Mouse (Mus musculus): ENCODE measurements around the gene Ptgdr2. TPM values are rescaled to one million over a fixed set of nuclear protein-coding genes. Genes with fewer than 3 reads are reported as not detected.

Gene Ptgdr2
- total RNA-seq (2023), result not detected

DNA sequence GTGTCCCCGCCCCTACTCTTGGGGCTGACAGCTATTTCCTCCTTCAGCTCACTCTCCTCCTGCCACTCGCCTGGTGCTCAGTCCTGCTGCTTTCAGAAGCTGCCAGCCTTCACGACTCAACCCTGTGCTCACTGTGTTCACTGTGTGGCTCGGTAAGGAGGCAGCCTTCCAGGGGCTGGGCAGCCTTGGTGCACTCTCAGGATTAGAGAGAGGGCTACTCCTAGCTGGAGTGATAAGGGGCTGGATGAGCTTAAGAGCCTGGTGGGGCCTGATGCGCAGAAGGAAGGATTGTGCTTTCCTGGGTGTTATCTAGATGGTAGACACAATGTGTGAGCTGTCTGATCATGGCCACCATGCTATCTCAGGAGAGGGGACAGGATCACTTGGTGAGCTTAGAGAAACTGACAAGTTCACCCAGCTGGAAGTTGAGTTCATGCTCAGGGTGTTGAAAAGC is at the start of gene Ptgdr2:
TSS of gene Ptgdr2 (plus strand) at position 51 of the 454 bp plus-strand sequence.

GRCm38 (mm10) chr19:10895016-10895528 is 41.9 kb upstream of the Ptgdr2 start, which contains the start of gene Prpf19:
TSS of gene Prpf19 (plus strand) at chr19:10895231.

GRCm38 (mm10) chr19:10920532-10920931 is 16.4 kb upstream of the Ptgdr2 start, which contains the start of gene Zp1:
TSS of gene Zp1 (minus strand) at chr19:10920632.

GRCm38 (mm10) chr19:10949112-10949511 is 12.2 kb downstream of the Ptgdr2 start, which contains the start of gene Ccdc86:
TSS of gene Ccdc86 (minus strand) at chr19:10949266.

DNA sequence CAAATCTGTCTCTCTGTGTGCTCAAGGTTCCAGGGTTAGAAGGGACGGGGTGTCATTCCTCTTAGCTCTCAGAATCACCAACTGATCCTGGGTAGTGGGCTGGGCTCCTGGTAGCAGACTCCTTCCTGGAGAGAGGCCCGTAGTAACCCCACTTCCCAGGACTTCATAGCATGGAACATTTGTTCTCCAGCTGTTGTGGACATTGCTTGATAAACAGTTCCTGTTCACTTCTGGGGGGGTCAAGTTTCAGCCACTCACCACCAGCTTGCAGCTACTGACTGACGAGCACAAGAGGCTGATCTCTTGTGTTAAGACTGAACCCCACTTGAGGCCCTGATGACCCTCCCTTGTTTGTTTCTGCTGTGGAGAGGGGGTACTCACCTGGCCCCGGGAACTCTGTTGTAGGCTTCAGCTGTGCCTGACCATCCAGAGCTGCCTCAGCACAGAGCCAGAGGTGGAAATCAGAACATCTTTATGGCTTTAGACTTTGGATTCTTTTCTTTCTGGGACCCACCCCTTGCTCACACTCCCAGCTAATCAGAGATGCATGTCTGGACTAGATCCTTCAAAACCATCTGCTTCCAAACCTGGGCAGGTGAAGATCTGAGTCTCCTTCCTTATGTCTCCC is 37.4 kb downstream of the Ptgdr2 start, which contains the start of gene Ms4a10:
TSS of gene Ms4a10 (minus strand) at position 433 of the 628 bp plus-strand sequence.

Other genes starting within 250 kb of the Ptgdr2 start
- gene Vps37c, start 248.4 kb upstream of the Ptgdr2 start, total RNA-seq (2023), result 24.4 TPM
- gene Cd5, start 198.2 kb upstream of the Ptgdr2 start, total RNA-seq (2023), result 341 TPM
- 291 TPM for gene Cd6, start 107.1 kb upstream of the Ptgdr2 start, total RNA-seq (2023)
- 2.1 TPM for gene Slc15a3, start 97.4 kb upstream of the Ptgdr2 start, total RNA-seq (2023)
- gene Tmem132a, start 67.2 kb upstream of the Ptgdr2 start, total RNA-seq (2023), result 0.44 TPM
- 27.3 TPM for gene Tmem109, start 55.2 kb upstream of the Ptgdr2 start, total RNA-seq (2023)
- gene Prpf19, start 41.9 kb upstream of the Ptgdr2 start, total RNA-seq (2023), result 109 TPM
- gene Zp1, start 16.5 kb upstream of the Ptgdr2 start, total RNA-seq (2023), result not detected
- gene Ccdc86, start 12.1 kb downstream of the Ptgdr2 start, total RNA-seq (2023), result 25.2 TPM
- gene Ms4a10, start 37.5 kb downstream of the Ptgdr2 start, total RNA-seq (2023), result not detected
- gene Ms4a15, start 56.1 kb downstream of the Ptgdr2 start, total RNA-seq (2023), result not detected
- not detected for gene Ms4a18, start 80.9 kb downstream of the Ptgdr2 start, total RNA-seq (2023)
- 1.5 TPM for gene Ms4a8a, start 143.9 kb downstream of the Ptgdr2 start, total RNA-seq (2023)
- gene 1700017D01Rik, start 193.7 kb downstream of the Ptgdr2 start, total RNA-seq (2023), result not detected
- gene 1700025F22Rik, start 228.2 kb downstream of the Ptgdr2 start, total RNA-seq (2023), result not detected